Mouse (Mus musculus) mature B cell (primary cell): ENCODE measurements around the gene Tmem234.

Source experiments
- in situ Hi-C: fragments of 300-500 bp; cut with MboI; formaldehyde crosslinking; loops from 2 replicates; pipeline ENCODE4 v1.14.3; 2019

Gene Tmem234

DNA sequence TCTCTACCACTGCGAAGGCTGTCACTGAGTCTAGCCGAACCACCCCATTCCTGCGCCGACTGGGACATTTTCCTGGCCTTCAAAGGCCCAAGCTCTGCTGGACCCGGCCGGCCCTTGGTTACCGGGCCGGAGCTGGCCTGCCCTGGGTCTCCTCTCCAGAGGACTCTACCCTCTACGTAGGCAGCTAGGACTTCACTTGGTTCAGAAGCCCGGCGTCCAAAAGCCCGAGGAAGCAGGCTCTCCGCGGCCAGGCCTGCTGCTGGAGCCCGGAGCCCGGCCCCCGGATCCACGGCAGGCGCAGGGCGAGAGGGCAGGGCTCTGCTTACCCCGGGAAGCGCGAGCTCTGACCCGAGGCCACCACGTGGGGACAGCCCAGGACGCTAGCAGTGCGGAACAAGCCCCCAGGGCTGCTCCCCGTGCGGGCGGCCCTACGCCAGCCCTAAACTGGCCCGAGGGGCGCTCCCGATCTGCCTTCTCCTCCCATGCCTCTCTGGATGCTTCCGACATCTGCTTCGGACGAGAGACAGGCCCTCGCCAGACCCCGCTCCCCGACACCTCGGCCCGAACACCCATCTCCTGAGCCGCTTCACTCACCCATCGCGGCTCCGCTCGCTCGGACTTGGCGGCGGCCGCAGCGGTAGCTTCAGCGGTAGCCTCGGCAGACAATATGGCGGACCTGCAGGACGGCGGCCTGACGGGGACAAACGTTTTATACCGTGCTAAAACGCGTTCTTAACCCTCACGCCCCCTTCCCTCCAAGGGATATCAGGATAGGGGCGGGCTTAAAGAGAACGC lies 71.8 kb downstream of the Tmem234 start, which contains the start of gene Kpna6:
Kpna6 (minus strand) TSS at position 685 of the 795 bp plus-strand sequence.
- in situ Hi-C loops, result no loop called here

GRCm38 (mm10) chr4:129672878-129673449 lies 72.5 kb downstream of the Tmem234 start:
- in situ Hi-C loops, result no loop called here
